Mouse (Mus musculus): ENCODE measurements around the gene Plxdc1. TPM values are rescaled to one million over a fixed set of nuclear protein-coding genes. Genes with fewer than 3 reads are reported as not detected.

Plxdc1 gene
- polyA plus RNA-seq, 1 experiment from 2014 or later: 0.24 TPM

DNA sequence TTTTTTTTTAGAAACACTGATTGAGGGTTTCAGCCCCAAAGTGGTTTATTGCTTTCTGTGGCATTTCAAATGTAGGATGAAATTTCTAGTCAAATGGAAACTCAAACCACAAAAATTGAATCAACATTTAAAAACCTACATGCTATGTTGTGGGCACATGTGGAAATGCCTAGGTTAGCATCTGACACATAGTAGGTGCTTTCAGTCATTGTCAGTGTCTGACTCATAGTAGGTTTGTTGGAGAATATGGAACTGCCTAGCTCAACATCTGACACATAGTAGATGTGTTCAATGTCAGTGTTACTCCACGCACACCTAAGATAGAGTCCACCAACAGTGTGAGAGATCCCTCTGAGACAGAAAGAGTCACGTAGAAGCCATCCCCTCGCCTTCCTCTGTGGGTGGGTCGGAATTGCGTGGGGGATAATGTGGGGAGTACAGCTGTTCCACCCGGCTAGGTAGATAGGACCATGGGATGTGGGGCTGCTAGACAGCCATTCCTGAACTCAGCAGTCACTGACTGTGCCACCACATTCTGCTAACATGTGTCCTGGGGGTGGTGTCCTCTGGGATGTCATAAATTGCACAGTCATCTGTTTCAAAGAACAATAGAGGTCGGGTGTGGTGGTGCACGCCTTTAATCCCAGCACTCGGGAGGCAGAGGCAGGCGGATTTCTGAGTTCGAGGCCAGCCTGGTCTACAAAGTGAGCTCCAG is 77.5 kb downstream of the Plxdc1 start:
- Histone ChIP-seq H3K4me1 (replicated peaks) (peaks cover 13% of the 10 kb centered on the region), H3K27me3 (ENCODE audit: insufficient read depth, poor library complexity, severe bottlenecking) (no peaks in the 10 kb centered on the region), H3K27ac (no peak overlapping the region), H3K4me3 (no peak overlapping the region), H3K36me3 (no peaks in the 10 kb centered on the region), H3K9me3 (no peaks in the 10 kb centered on the region)
- WGBS: 90% methylated on average over 11 of the region's 11 CpGs
- no peak for DNase-seq (ENCODE audit: low spot score)

- Histone ChIP-seq H3K27ac (no peak overlapping the region), H3K36me3 (no peaks in the 10 kb centered on the region), H3K27me3 (ENCODE audit: insufficient read depth, poor library complexity, severe bottlenecking) (no peaks in the 10 kb centered on the region), H3K4me1 (replicated peaks) (peaks cover 10% of the 10 kb centered on the region), H3K4me3 (no peak overlapping the region), H3K9me3 (no peaks in the 10 kb centered on the region)
- no peak for DNase-seq (ENCODE audit: low spot score)
- WGBS: 87% methylated on average over 5 of the region's 5 CpGs
Observed at GRCm38 (mm10) chr11:97907935-97908334, 78.3 kb downstream of the Plxdc1 start.

GRCm38 (mm10) chr11:97906905-97907304 is 79.3 kb downstream of the Plxdc1 start:
- Histone ChIP-seq H3K27ac (no peak overlapping the region), H3K9me3 (no peaks in the 10 kb centered on the region), H3K27me3 (ENCODE audit: insufficient read depth, poor library complexity, severe bottlenecking) (no peaks in the 10 kb centered on the region), H3K4me1 (replicated peaks) (peaks cover 10% of the 10 kb centered on the region), H3K4me3 (no peak overlapping the region), H3K36me3 (no peaks in the 10 kb centered on the region)
- no peak for DNase-seq (ENCODE audit: low spot score)
- WGBS: 91% methylated on average over 9 of the region's 9 CpGs

DNA sequence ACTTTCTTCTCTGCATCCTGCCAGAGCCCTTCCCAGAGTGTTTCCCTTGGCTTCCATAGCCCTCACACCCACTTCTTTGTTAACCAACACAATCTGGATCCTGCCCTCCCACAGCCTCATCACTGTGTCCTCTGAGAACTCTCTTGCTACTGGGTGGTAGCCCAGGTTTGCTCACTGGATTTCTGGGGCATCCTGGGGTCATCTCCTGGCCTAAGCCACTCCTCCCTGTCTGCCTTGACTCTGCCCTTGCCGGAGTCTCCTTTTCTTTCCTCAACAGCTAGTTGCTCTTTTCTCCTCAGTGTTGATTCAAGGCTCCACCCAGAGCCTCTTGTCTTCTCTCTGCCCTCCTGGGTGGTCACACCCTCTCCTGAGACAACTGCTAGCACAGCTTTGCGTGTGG is 80.3 kb downstream of the Plxdc1 start:
- Histone ChIP-seq H3K9me3 (no peaks in the 10 kb centered on the region), H3K4me3 (no peak overlapping the region), H3K36me3 (no peaks in the 10 kb centered on the region), H3K4me1 (replicated peaks) (peaks cover 3% of the 10 kb centered on the region), H3K27ac (no peak overlapping the region), H3K27me3 (ENCODE audit: insufficient read depth, poor library complexity, severe bottlenecking) (no peaks in the 10 kb centered on the region)
- DNase-seq (ENCODE audit: low spot score): no peak
- WGBS: 57% methylated on average over 2 of the region's 2 CpGs

DNA sequence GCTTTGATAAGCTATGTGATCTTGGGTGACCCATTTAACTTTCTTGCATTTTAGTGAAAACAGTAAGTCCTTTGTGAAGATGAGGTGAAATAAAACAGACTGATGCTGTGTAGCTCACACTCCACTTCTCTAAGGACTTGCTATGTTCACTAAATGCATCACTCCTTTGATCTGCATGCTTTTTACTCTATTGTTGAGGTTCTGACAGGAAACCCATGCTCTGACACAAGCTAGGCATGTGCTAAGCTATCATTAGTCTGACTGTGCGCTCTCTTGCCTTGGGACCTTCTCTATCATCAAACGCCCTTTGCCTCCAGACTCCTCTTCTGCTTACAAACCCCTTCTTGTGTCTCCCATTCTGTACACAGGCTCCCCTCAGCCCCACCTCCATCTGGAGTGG is 80.7 kb downstream of the Plxdc1 start:
- Histone ChIP-seq H3K27me3 (ENCODE audit: insufficient read depth, poor library complexity, severe bottlenecking) (no peaks in the 10 kb centered on the region), H3K4me1 (replicated peaks) (no peaks in the 10 kb centered on the region), H3K4me3 (no peak overlapping the region), H3K9me3 (no peaks in the 10 kb centered on the region), H3K36me3 (no peaks in the 10 kb centered on the region), H3K27ac (no peak overlapping the region)
- WGBS: 90% methylated on average over 2 of the region's 2 CpGs
- no peak for DNase-seq (ENCODE audit: low spot score)

GRCm38 (mm10) chr11:97904801-97905200 is 81.4 kb downstream of the Plxdc1 start:
- Histone ChIP-seq H3K27ac (no peak overlapping the region), H3K9me3 (no peaks in the 10 kb centered on the region), H3K4me3 (no peak overlapping the region), H3K4me1 (replicated peaks) (no peaks in the 10 kb centered on the region), H3K27me3 (ENCODE audit: insufficient read depth, poor library complexity, severe bottlenecking) (no peaks in the 10 kb centered on the region), H3K36me3 (no peaks in the 10 kb centered on the region)
- DNase-seq (ENCODE audit: low spot score): no peak
- WGBS: 90% methylated on average over 13 of the region's 13 CpGs

- no peaks in the 10 kb centered on the region for H3K4me1 ChIP-seq (replicated peaks)
- H3K27ac ChIP-seq: no peak overlapping the region
- no peaks in the 10 kb centered on the region for H3K9me3 ChIP-seq
- no peaks in the 10 kb centered on the region for H3K27me3 ChIP-seq (ENCODE audit: insufficient read depth, poor library complexity, severe bottlenecking)
- H3K4me3 ChIP-seq: no peak overlapping the region
- no peak for DNase-seq (ENCODE audit: low spot score)
- H3K36me3 ChIP-seq: no peaks in the 10 kb centered on the region
- 86% methylated on average over 6 of the region's 6 CpGs for WGBS
Observed at GRCm38 (mm10) chr11:97901806-97902205, 84.4 kb downstream of the Plxdc1 start.

GRCm38 (mm10) chr11:97899822-97900221 is 86.4 kb downstream of the Plxdc1 start:
- Histone ChIP-seq H3K4me1 (replicated peaks) (no peaks in the 10 kb centered on the region), H3K4me3 (no peak overlapping the region), H3K36me3 (no peaks in the 10 kb centered on the region), H3K27me3 (ENCODE audit: insufficient read depth, poor library complexity, severe bottlenecking) (no peaks in the 10 kb centered on the region), H3K9me3 (no peaks in the 10 kb centered on the region), H3K27ac (no peak overlapping the region)
- DNase-seq (ENCODE audit: low spot score): peak; percentile 80
- 18% methylated on average over 2 of the region's 2 CpGs for WGBS

GRCm38 (mm10) chr11:97897568-97898185 is 88.6 kb downstream of the Plxdc1 start:
- no peak overlapping the region for H3K4me3 ChIP-seq
- no peaks in the 10 kb centered on the region for H3K36me3 ChIP-seq
- no peaks in the 10 kb centered on the region for H3K9me3 ChIP-seq
- no peak overlapping the region for H3K27ac ChIP-seq
- DNase-seq (ENCODE audit: low spot score): no peak
- H3K27me3 ChIP-seq (ENCODE audit: insufficient read depth, poor library complexity, severe bottlenecking): no peaks in the 10 kb centered on the region
- no peaks in the 10 kb centered on the region for H3K4me1 ChIP-seq (replicated peaks)
- WGBS: 83% methylated on average over 3 of the region's 3 CpGs

- 79% methylated on average over 4 of the region's 4 CpGs for WGBS
- H3K27me3 ChIP-seq (ENCODE audit: insufficient read depth, poor library complexity, severe bottlenecking): no peaks in the 10 kb centered on the region
- H3K4me1 ChIP-seq (replicated peaks): no peaks in the 10 kb centered on the region
- H3K36me3 ChIP-seq: no peaks in the 10 kb centered on the region
- H3K4me3 ChIP-seq: no peak overlapping the region
- no peak for DNase-seq (ENCODE audit: low spot score)
- no peaks in the 10 kb centered on the region for H3K9me3 ChIP-seq
- H3K27ac ChIP-seq: no peak overlapping the region
Observed at GRCm38 (mm10) chr11:97896655-97897054, 89.6 kb downstream of the Plxdc1 start.

DNA sequence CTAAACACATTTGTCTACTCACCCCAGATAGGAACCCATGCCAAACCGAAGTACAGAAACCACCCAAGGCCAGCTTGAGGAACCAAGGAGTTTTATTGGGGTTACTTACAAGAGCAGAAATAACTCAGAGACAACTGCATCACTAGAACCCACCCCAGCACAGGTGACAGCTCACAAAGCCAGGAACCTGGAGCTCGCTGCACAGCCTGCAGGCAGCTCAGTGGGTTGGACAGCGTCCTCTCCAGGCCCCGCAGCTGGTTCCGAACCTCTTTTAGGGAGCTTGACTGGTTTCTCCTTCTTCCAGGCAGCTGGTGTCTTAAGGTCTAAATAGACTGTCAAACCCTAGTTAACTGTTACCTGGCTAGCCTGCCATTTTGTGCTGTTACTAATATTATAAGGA is 94.4 kb downstream of the Plxdc1 start:
- H3K4me1 ChIP-seq (replicated peaks): no peaks in the 10 kb centered on the region
- no peaks in the 10 kb centered on the region for H3K27me3 ChIP-seq (ENCODE audit: insufficient read depth, poor library complexity, severe bottlenecking)
- 78% methylated on average over 5 of the region's 5 CpGs for WGBS

DNA sequence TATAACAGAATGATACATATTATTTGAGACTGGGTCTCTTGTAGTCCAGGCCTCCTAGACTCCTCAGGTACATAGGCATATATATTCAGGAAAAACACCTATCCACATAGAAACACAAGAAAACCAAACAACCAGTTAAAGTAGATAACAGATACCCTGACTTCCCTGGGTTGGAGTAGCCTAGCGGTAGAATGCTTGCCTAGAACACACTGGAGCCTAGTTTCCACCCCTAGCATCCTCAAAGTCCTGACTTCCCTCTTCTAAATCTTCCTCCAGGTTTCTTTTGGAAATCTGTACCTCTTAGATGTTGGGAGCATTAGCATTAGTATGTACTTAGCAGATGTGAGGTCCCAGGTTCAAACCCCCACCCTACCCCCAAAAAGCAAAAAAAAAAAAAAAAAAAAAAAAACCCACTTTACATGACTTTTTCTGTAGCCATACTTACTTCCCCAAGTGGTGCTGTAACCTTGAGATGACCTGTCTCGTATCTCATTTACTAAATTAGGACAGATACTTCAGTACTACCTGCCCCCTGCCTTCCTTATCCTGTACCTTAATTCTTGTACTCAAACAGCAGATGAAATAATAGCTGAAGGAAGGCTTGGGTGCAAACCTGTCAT is 100.8 kb downstream of the Plxdc1 start:
- H3K36me3 ChIP-seq: no peaks in the 10 kb centered on the region
- no peaks in the 10 kb centered on the region for H3K27me3 ChIP-seq (ENCODE audit: insufficient read depth, poor library complexity, severe bottlenecking)
- WGBS: 94% methylated on average over 2 of the region's 2 CpGs
- no peak for DNase-seq (ENCODE audit: low spot score)
- H3K9me3 ChIP-seq: no peaks in the 10 kb centered on the region
- H3K4me3 ChIP-seq: peak overlapping the region; percentile 64; the same call in 1 of the 2 replicates
- no peak overlapping the region for H3K27ac ChIP-seq
- H3K4me1 ChIP-seq (replicated peaks): 0 out of 2 replicates have a peak, but pooled peaks cover 7% of the 10 kb centered on the region

More for the DNA sequence above, 94.4 kb downstream of the Plxdc1 start:
- Histone ChIP-seq H3K27ac (no peak overlapping the region), H3K9me3 (no peaks in the 10 kb centered on the region), H3K36me3 (no peaks in the 10 kb centered on the region), H3K4me3 (no peak overlapping the region)
- no peak for DNase-seq (ENCODE audit: low spot score)

GRCm38 (mm10) chr11:97884601-97885185 is 101.6 kb downstream of the Plxdc1 start:
- no peaks in the 10 kb centered on the region for H3K9me3 ChIP-seq
- H3K27me3 ChIP-seq (ENCODE audit: insufficient read depth, poor library complexity, severe bottlenecking): no peaks in the 10 kb centered on the region
- H3K27ac ChIP-seq: peak overlapping the region; percentile 90
- no peak for DNase-seq (ENCODE audit: low spot score)
- peak overlapping the region; percentile 64 for H3K4me3 ChIP-seq
- 0 out of 2 replicates have a peak, but pooled peaks cover 7% of the 10 kb centered on the region for H3K4me1 ChIP-seq (replicated peaks)
- H3K36me3 ChIP-seq: no peaks in the 10 kb centered on the region
- 30% methylated on average over 7 of the region's 7 CpGs for WGBS
